Mouse (Mus musculus) heart, embryonic 12.5 days (tissue): ENCODE data around the gene Spryd4. TPM values are rescaled to one million over a fixed set of nuclear protein-coding genes. Genes with fewer than 3 reads are reported as not detected.
"Not testable (repeated sequence)": the region's sequence is repeated elsewhere in the genome, so short reads cannot be mapped to it uniquely, and the experiment has no call there.

Source experiments
- ATAC-seq: fragments of 200-750 bp; cut with Nextera tagmentation; 2 replicates; pipeline ENCODE4 v1.8.0; 2017; ENCODE audit warnings: moderate TSS enrichment, moderate library complexity; ENCODE audit not compliant: insufficient number of reproducible peaks, low FRiP score
- H3K27ac ChIP-seq: fragments of 300-500 bp; sonication (generic); 2 replicates; pipeline ENCODE4 v1.5.1; 2016; ENCODE audit warnings: mild to moderate bottlenecking, moderate library complexity; ENCODE audit not compliant: poor library complexity, severe bottlenecking
- H3K27me3 ChIP-seq: fragments of 300-500 bp; sonication (generic); replicated peaks from 2 replicates; pipeline ENCODE4 v1.6.1; 2016; ENCODE audit warnings: mild to moderate bottlenecking, moderate library complexity
- H3K36me3 ChIP-seq: fragments of 300-500 bp; sonication (generic); 2 replicates; pipeline ENCODE4 v1.6.1; 2016; ENCODE audit warnings: mild to moderate bottlenecking, moderate library complexity
- H3K4me1 ChIP-seq: fragments of 300-500 bp; sonication (generic); replicated peaks from 2 replicates; pipeline ENCODE4 v1.6.1; 2016; ENCODE audit warnings: mild to moderate bottlenecking
- H3K4me2 ChIP-seq: fragments of 300-500 bp; sonication (generic); 2 replicates; pipeline ENCODE4 v1.6.1; 2016; ENCODE audit warnings: mild to moderate bottlenecking, moderate library complexity
- H3K4me3 ChIP-seq: fragments of 300-500 bp; sonication (generic); 2 replicates; pipeline ENCODE4 v1.5.1; 2016; ENCODE audit warnings: mild to moderate bottlenecking
- H3K9ac ChIP-seq: fragments of 300-500 bp; sonication (generic); 2 replicates; pipeline ENCODE4 v1.6.1; 2016; ENCODE audit warnings: mild to moderate bottlenecking, moderate library complexity
- H3K9me3 ChIP-seq: fragments of 300-500 bp; sonication (generic); replicated peaks from 2 replicates; pipeline ENCODE4 v1.6.1; 2016; ENCODE audit warnings: mild to moderate bottlenecking, moderate library complexity
- WGBS: fragments of 180-500 bp; shearing (Covaris S2); methylation state at CpG from one replicate; pipeline ENCODE4 v1.1.7; 2016; 5-methylcytosine and 5-hydroxymethylcytosine counted together
- polyA plus RNA-seq: library from polyadenylated mRNA; unstranded; fragments of >200 nt; fragmentation: Nextera tagmentation; extraction: Ambion mirVana; gene quantifications from 2 replicates; pipeline ENCODE4 v1.2.1, GENCODE M21; 2016

The Spryd4 gene
- polyA plus RNA-seq, 1 experiment from 2014 or later: 35.7 TPM

DNA sequence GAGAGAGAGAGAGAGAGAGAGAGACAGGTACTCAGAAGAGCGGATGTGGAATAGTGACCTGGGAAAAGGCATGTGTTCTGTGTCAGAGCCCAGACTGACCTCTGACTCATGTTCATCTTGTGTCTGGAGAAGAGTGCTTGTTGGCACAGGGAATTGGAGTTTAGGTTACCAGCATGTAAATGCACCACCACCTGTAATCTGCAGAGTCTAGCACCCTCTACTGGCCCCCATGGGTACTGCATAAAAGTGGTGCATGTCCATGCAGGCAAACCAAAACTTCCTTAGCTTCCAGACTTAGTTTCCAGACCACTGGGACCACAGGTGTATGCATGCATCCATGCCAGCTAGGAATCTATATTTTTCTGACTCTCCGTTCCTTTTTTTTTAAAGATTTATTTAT lies 25.6 kb downstream of the Spryd4 start:
- H3K4me1 ChIP-seq: no peaks in the 10 kb centered on the region
- H3K4me2 ChIP-seq: no peak overlapping the region
- H3K4me3 ChIP-seq: no peak overlapping the region
- no peaks in the 10 kb centered on the region for H3K36me3 ChIP-seq
- no peaks in the 10 kb centered on the region for H3K9me3 ChIP-seq
- peak; percentile 47; the same call in 1 of the 2 replicates for ATAC-seq
- no peaks in the 10 kb centered on the region for H3K27me3 ChIP-seq
- no peak overlapping the region for H3K9ac ChIP-seq
- H3K27ac ChIP-seq: no peak overlapping the region
- WGBS: 41% methylated on average over 2 of the region's 2 CpGs

DNA sequence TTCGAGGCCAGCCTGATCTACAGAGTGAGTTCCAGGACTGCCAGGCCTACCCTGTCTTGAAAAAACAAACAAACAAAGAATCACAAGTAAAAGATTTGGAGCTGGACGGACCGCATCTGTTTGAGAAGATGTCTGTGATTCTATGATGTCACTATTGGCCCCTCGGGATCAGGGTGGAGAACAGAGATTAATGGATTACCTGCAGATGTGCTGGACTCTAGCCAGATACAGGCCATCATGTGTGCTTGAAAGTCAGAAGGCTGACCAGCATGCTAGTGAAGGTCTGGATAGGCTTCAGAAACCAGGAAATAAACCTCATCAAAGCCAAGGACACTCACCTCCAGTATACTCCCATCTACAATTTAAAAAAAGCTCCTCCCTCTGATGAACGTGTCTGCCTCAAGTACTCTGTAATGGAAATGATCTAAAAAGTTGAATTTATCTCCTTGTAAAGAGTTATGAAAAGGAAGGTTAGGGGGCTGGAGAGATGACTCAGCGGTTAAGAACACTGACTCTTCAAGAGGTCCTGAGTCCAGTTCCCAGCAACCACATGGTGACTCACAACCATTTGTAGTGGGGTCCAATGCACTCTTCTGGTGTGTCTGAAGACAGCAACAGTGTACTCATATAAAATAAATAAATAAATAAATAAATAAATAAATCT lies 26.2 kb downstream of the Spryd4 start:
- H3K4me3 ChIP-seq: no peak overlapping the region
- no peak overlapping the region for H3K9ac ChIP-seq
- H3K4me1 ChIP-seq: no peaks in the 10 kb centered on the region
- H3K36me3 ChIP-seq: no peaks in the 10 kb centered on the region
- WGBS: 68% methylated on average over 6 of the region's 6 CpGs
- no peak overlapping the region for H3K27ac ChIP-seq
- H3K4me2 ChIP-seq: no peak overlapping the region
- H3K27me3 ChIP-seq: no peaks in the 10 kb centered on the region
- ATAC-seq: no peak
- no peaks in the 10 kb centered on the region for H3K9me3 ChIP-seq

DNA sequence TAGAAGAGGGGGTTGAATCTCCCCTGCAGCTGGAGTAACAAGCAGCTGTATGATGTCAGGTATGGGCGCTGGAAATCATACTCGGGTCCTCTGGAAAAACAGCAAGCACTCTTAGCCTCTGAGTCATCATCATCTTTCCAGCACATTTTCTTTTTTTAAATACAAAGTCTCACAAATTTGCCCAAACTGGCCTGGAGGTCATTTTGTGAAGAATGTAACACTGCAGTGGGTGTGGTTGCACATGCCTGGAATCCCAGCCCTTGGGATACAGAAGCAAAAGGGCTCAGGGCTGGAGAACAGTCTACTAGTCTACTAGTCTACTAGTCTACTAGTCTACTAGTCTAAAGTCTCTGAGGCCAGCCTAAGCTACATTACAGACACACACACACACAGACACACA lies 27.3 kb downstream of the Spryd4 start:
- H3K36me3 ChIP-seq: no peaks in the 10 kb centered on the region
- H3K9ac ChIP-seq: peak overlapping the region; percentile 55
- H3K9me3 ChIP-seq: no peaks in the 10 kb centered on the region
- H3K4me2 ChIP-seq: no peak overlapping the region
- H3K27ac ChIP-seq: no peak overlapping the region
- peaks cover 7% of the 10 kb centered on the region; the same call in 1 of the 2 replicates for H3K4me1 ChIP-seq
- no peak for ATAC-seq
- no peak overlapping the region for H3K4me3 ChIP-seq
- no peaks in the 10 kb centered on the region for H3K27me3 ChIP-seq
- WGBS: 83% methylated on average over 2 of the region's 2 CpGs

DNA sequence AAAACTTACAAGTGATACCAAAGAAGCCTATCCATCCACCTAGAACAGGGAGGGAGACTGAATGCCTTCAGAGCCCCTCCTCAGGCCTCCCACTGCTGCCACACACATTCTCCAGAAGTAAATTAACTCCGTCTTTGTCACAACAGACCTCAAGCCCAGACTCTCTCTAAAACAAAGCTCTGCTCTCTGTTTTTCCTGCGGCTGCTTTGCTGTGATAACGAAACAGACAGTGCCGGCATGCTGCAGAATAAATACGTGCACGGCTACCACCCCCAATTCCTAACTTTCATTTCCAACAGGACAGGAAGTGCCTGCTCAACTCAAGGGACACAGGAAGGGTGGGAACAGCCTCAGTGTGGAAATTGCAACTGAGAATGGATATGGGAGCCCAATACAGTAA lies 31.6 kb downstream of the Spryd4 start, which contains the start of gene Rbms2:
Gene Rbms2 (minus strand): TSS at position 309 of the 400 bp plus-strand sequence.
- Histone ChIP-seq H3K4me2 (peak within 1 kb of the TSS; percentile 72), H3K27ac (peak within 1 kb of the TSS; percentile 82), H3K9me3 (no peaks in the 10 kb centered on the region), H3K36me3 (no peaks in the 10 kb centered on the region), H3K27me3 (no peaks in the 10 kb centered on the region), H3K4me3 (peak within 1 kb of the TSS; percentile 38), H3K9ac (peak within 1 kb of the TSS; percentile 54), H3K4me1 (peaks cover 17% of the 10 kb centered on the region)
- peak; percentile 52; the same call in 1 of the 2 replicates for ATAC-seq
- under 1% methylated on average over 6 of the region's 6 CpGs for WGBS

DNA sequence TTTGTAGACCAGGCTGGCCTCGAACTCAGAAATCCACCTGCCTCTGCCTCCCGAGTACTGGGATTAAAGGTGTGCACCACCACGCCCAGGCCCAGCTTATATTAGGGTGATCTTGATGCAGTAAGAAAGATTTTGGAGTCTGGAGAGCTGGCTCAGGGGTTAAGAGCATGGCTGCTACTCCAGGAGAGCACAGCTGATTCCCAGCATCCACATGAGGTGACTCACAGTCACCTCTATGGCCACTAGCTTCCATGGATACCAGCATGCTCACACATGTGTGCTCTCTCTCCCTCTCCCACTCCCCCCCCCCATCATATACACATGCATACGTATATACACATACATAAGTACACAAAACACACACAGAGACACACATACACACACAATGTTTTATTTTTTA lies 34.3 kb downstream of the Spryd4 start:
- Histone ChIP-seq H3K4me3 (no peak overlapping the region), H3K27me3 (no peaks in the 10 kb centered on the region), H3K36me3 (no peaks in the 10 kb centered on the region), H3K4me1 (peaks cover 34% of the 10 kb centered on the region), H3K27ac (no peak overlapping the region), H3K9ac (no peak overlapping the region), H3K9me3 (no peaks in the 10 kb centered on the region), H3K4me2 (no peak overlapping the region)
- WGBS: 77% methylated on average over 4 of the region's 4 CpGs
- ATAC-seq: no peak

DNA sequence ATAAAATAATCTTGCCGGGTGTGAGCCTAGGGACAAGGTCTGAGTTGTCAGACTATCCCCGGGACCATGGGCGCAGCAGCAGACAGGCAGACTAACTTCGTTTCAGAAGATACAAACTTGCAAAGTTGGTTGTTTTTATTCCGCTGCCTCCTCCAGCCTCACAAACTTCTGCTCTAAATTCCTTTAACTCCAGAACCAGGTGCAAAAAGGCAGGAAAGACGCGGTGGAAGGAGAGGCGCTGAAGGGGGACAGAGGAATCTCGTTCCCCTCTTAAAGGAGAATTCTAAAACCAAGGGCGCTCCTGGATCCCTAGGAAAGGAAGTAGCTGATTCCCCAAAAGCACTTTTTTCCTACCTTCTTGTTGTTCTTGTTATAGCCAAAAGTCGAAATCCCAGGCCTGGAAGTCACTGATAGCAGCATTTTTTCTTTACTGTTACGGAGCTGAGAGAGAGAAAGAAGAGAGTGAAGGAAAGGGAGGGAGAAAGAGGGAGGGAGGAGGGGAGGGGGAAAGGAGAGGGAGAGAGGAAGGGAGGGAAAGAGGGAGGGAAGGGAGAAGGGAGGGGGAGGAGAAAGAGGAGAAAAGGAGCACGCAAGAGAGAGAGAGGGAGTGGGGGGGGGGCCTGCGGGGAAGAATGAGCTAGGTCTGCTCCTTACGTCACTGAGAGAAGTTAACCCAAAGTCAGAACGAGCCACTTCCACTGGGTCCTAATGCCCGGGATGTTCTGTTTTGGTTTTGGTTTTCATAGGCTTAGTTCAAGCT lies 35.4 kb downstream of the Spryd4 start:
- Histone ChIP-seq H3K9ac (peak overlapping the region; percentile 85), H3K27ac (peak overlapping the region; percentile 95), H3K9me3 (no peaks in the 10 kb centered on the region), H3K27me3 (no peaks in the 10 kb centered on the region), H3K36me3 (no peaks in the 10 kb centered on the region), H3K4me2 (peak overlapping the region; percentile 89), H3K4me3 (peak overlapping the region; percentile 81), H3K4me1 (peaks cover 34% of the 10 kb centered on the region)
- ATAC-seq: peak; percentile 89
- WGBS: under 1% methylated on average over 17 of the region's 17 CpGs

DNA sequence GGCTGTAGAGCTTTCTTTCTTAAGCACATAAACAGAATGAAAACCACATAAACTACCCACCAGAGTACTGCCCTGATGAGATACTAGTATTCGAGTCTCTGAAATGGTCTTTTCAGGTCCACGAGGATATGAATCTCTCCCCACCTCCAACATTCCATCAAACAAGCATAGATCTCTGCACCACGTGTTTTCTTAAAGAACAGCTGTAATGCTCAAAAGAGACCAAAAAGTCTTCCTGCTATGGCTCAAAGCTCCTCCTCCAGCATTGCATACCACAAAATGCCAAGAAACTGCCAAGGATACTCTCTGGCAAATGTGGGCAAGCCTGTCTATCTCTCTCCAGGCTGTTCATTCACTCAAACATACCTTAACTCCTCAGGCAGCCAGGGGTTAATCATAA lies 36.3 kb downstream of the Spryd4 start:
- Histone ChIP-seq H3K4me1 (peaks cover 34% of the 10 kb centered on the region), H3K4me2 (peak overlapping the region; percentile 89), H3K27me3 (no peaks in the 10 kb centered on the region), H3K4me3 (peak overlapping the region; percentile 81), H3K27ac (peak overlapping the region; percentile 95), H3K36me3 (no peaks in the 10 kb centered on the region), H3K9me3 (no peaks in the 10 kb centered on the region), H3K9ac (peak overlapping the region; percentile 85)
- 7% methylated on average over 3 of the region's 3 CpGs for WGBS
- no peak for ATAC-seq

DNA sequence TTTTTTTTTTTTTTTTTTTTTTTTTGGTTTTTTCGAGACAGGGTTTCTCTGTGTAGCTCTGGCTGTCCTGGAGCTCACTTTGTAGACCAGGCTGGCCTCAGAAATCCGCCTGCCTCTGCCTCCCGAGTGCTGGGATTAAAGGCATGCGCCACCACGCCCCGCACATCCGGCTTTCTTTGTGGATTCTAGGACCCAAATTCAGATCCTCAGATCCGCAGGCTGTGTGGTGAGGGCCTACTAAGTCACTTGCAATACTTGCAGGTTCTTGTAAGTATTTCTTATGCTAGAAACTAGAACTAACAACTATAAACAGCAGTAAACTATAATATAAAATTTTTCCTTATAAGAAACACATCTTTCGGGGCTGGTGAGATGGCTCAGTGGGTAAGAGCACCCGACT lies 40.3 kb downstream of the Spryd4 start:
- H3K36me3 ChIP-seq, H3K9ac ChIP-seq, H3K27me3 ChIP-seq, H3K27ac ChIP-seq, ATAC-seq, H3K4me2 ChIP-seq, H3K4me3 ChIP-seq, H3K9me3 ChIP-seq: not testable (repeated sequence)
- H3K4me1 ChIP-seq: peaks cover 35% of the 10 kb centered on the region
- 92% methylated on average over 10 of the region's 10 CpGs for WGBS

DNA sequence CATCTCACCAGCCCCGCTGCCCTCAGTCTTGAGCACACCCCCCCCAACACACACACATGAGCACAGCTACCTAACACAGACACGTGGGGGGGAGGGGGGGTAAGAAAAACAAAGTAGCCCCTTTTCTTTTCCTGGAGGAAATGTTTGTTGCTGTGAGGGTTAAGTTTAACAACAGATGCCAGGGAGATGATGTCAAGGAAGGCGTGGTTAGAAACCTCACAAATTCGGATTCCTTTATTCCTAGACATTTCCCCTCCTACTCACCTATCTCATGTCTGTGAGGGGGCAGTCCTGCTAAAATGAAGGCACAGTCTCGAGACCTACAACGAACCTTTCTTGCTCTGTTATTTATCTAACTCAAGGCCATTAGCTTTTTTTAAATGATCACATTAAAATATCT lies 44.5 kb downstream of the Spryd4 start:
- H3K9me3 ChIP-seq: no peaks in the 10 kb centered on the region
- peaks cover 16% of the 10 kb centered on the region for H3K36me3 ChIP-seq
- no peak for ATAC-seq
- no peak overlapping the region for H3K9ac ChIP-seq
- H3K27me3 ChIP-seq: no peaks in the 10 kb centered on the region
- peaks cover 15% of the 10 kb centered on the region for H3K4me1 ChIP-seq
- H3K27ac ChIP-seq: peak overlapping the region; percentile 41; the same call in 1 of the 2 replicates
- WGBS: 25% methylated on average over 6 of the region's 6 CpGs
- H3K4me2 ChIP-seq: no peak overlapping the region
- H3K4me3 ChIP-seq: no peak overlapping the region

DNA sequence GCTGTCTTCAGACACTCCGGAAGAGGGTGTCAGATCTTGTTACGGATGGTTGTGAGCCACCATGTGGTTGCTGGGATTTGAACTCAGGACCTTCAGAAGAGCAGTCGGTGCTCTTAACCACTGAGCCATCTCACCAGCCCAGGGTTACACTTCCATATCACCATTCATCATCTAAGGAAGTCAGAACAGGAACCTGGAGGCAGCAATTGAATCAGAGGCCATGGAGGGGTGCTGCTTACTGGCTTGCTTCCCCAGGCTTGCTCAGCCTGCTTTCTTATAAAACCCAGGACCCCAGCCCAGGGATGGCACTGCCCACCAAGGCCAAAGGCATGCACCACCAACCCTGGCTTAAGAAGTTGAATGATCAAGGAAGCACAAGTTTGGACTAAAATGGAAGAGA lies 45.9 kb downstream of the Spryd4 start:
- H3K27me3 ChIP-seq, H3K9me3 ChIP-seq, H3K4me2 ChIP-seq, H3K9ac ChIP-seq, H3K4me3 ChIP-seq, H3K27ac ChIP-seq, ATAC-seq: not testable (repeated sequence)
- Histone ChIP-seq H3K4me1 (peaks cover 15% of the 10 kb centered on the region), H3K36me3 (peaks cover 23% of the 10 kb centered on the region)
- 82% methylated on average over 3 of the region's 3 CpGs for WGBS
